Mouse (Mus musculus) neural tube, embryonic 13.5 days (tissue): ENCODE measurements around the gene Cd300lg. TPM values are rescaled to one million over a fixed set of nuclear protein-coding genes. Genes with fewer than 3 reads are reported as not detected.

Experiments used
- polyA plus RNA-seq: library from polyadenylated mRNA; unstranded; fragments of >200 nt; fragmentation: Nextera tagmentation; extraction: Ambion mirVana; gene quantifications from 2 replicates; pipeline ENCODE4 v1.2.1, GENCODE M21; 2015

The Cd300lg gene
- polyA plus RNA-seq, 1 experiment from 2014 or later = 0.45 TPM

Other genes starting within 250 kb of the Cd300lg start
- 1.4 and 2.5 TPM in 2 replicates for gene Meox1, start 147.1 kb upstream of the Cd300lg start, polyA plus RNA-seq
- gene Sost, start 74.5 kb upstream of the Cd300lg start, polyA plus RNA-seq = 0.08 and 0.14 TPM in 2 replicates
- gene Cfap97d1, start 57.2 kb upstream of the Cd300lg start, polyA plus RNA-seq = not detected in 2 replicates
- 19.7 and 20.2 TPM in 2 replicates for gene Dusp3, start 54.5 kb upstream of the Cd300lg start, polyA plus RNA-seq
- gene Mpp3, start 13.0 kb upstream of the Cd300lg start, polyA plus RNA-seq = 44.4 and 49.6 TPM in 2 replicates
- 25.8 and 26.5 TPM in 2 replicates for gene Mpp2, start 47.0 kb downstream of the Cd300lg start, polyA plus RNA-seq
- not detected in 2 replicates for gene Ppy, start 59.8 kb downstream of the Cd300lg start, polyA plus RNA-seq
- not detected in 2 replicates for gene Pyy, start 66.3 kb downstream of the Cd300lg start, polyA plus RNA-seq
- not detected in 2 replicates for gene Nags, start 104.0 kb downstream of the Cd300lg start, polyA plus RNA-seq
- gene Tmem101, start 114.9 kb downstream of the Cd300lg start, polyA plus RNA-seq = 32.4 and 40.4 TPM in 2 replicates
- 112 and 116 TPM in 2 replicates for gene Lsm12, start 143.8 kb downstream of the Cd300lg start, polyA plus RNA-seq
- gene G6pc3, start 148.1 kb downstream of the Cd300lg start, polyA plus RNA-seq = 29.1 and 31.6 TPM in 2 replicates
- gene Hdac5, start 188.7 kb downstream of the Cd300lg start, polyA plus RNA-seq = 84.4 and 88.7 TPM in 2 replicates
- 1.9 and 3.7 TPM in 2 replicates for gene BC030867, start 207.4 kb downstream of the Cd300lg start, polyA plus RNA-seq
- not detected in 2 replicates for gene Asb16, start 227.2 kb downstream of the Cd300lg start, polyA plus RNA-seq
- 79.6 and 81.4 TPM in 2 replicates for gene Tmub2, start 243.4 kb downstream of the Cd300lg start, polyA plus RNA-seq